Mouse (Mus musculus): Measurements from ENCODE around the gene Cyp17a1. TPM values are rescaled to one million over a fixed set of nuclear protein-coding genes. Genes with fewer than 3 reads are reported as not detected.

Gene Cyp17a1
- polyA plus RNA-seq, 1 experiment = not detected

DNA sequence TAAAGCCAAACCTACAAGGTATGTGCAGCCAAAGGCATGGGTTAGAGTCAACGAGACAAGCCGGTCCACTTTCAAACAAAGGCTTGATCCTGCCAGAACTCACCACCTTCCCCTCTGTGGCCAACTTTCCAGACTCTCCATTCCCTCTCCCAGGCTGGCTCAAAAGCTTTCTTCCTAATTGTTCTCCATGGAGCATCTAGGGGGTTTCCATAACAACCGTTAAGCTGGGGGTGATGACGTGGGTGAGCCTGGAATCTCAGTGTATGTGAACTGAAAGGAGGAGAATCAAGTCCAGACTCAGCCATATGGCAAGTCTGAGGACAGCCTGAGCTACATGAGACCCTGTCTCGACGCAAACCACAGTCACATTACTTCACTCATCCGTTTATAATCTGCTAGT lies 7.5 kb downstream of the Cyp17a1 start:
- no peak for TF ChIP-seq POLR2A (IDR thresholded peaks at IDR 0.05; ENCODE audit: borderline replicate concordance, control insufficient read depth, low read depth, low read length)
- TF ChIP-seq CTCF (IDR thresholded peaks at IDR 0.05; ENCODE audit: control insufficient read depth, insufficient read depth, low read length) = no peak
- Histone ChIP-seq H3K4me1 (ENCODE audit: control insufficient read depth, insufficient read depth, low read length) (no peaks in the 10 kb centered on the region), H3K4me3 (replicated peaks; ENCODE audit: control insufficient read depth, low read depth, low read length) (no peak overlapping the region), H3K27ac (ENCODE audit: control insufficient read depth, insufficient read depth, low read depth, low read length, poor library complexity) (no peak overlapping the region)
- WGBS = 64% methylated on average over 7 of the region's 7 CpGs

DNA sequence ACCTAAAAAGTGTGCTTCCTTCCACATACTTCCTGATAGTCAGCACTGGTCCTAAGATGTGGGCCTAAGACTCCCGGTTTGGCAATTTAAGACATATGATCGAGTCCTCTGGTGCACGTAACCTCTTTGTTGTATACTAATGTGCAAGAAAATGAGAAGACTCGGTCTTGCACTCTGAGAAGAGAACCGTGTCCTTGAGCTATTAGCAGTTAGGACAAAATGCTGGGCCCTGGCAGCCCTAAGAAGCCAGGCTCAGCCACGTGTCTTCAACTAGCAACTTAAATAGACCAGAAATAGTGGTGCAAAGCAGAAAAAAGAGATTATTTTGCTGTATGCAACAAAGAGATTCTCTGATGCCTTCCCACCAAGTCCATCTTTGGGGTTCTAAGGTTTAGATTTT lies 10.2 kb downstream of the Cyp17a1 start:
- TF ChIP-seq POLR2A (IDR thresholded peaks at IDR 0.05; ENCODE audit: borderline replicate concordance, control insufficient read depth, low read depth, low read length) (no peak), CTCF (IDR thresholded peaks at IDR 0.05; ENCODE audit: control insufficient read depth, insufficient read depth, low read length) (no peak)
- Histone ChIP-seq H3K27ac (ENCODE audit: control insufficient read depth, insufficient read depth, low read depth, low read length, poor library complexity) (no peak overlapping the region), H3K4me1 (ENCODE audit: control insufficient read depth, insufficient read depth, low read length) (no peaks in the 10 kb centered on the region), H3K4me3 (replicated peaks; ENCODE audit: control insufficient read depth, low read depth, low read length) (no peak overlapping the region)
- 70% methylated on average over 6 of the region's 6 CpGs for WGBS

DNA sequence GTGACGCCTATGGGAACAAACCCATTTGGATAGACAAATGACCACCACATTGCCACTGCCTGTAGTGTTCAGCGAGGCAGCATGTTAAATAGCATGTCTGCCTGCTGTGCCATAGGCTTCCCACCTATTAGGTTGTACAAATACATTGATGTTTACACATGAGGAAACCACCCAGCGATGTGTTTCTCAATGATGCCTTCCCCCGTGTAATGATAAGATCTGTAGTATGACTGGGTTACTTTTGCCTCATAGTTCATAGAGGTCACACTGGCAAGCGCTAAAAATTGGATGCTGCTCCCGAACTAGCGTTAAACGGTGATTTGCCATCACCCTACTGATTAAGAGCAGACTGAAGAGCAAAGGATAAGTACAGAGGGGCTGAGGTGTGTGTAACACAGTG lies 10.8 kb downstream of the Cyp17a1 start:
- TF ChIP-seq CTCF (IDR thresholded peaks at IDR 0.05; ENCODE audit: control insufficient read depth, insufficient read depth, low read length) (no peak), POLR2A (IDR thresholded peaks at IDR 0.05; ENCODE audit: borderline replicate concordance, control insufficient read depth, low read depth, low read length) (no peak)
- Histone ChIP-seq H3K4me3 (replicated peaks; ENCODE audit: control insufficient read depth, low read depth, low read length) (no peak overlapping the region), H3K27ac (ENCODE audit: control insufficient read depth, insufficient read depth, low read depth, low read length, poor library complexity) (no peak overlapping the region), H3K4me1 (ENCODE audit: control insufficient read depth, insufficient read depth, low read length) (no peaks in the 10 kb centered on the region)
- WGBS = 56% methylated on average over 8 of the region's 8 CpGs

DNA sequence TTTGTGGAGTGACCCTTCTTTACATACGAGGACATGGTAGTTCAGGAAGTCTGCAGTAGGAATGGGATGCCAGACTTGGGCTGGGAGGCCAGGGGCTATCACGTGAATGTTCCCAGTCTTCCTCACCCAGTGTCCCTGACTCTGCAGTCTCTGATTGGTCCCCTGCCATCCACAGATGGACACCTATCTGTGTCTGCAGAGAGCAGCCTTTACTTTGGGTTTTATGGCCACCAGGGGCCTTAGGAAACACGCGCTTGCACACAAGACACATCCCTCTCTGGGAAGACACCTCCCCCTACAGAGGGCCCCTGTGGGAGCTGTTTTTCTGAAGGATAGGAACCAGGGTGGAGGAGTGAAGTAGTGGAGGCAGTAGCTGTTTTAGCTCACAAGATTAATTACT lies 11.5 kb downstream of the Cyp17a1 start:
- 65% methylated on average over 4 of the region's 4 CpGs for WGBS
- no peak overlapping the region for H3K4me3 ChIP-seq (replicated peaks; ENCODE audit: control insufficient read depth, low read depth, low read length)
- no peaks in the 10 kb centered on the region for H3K4me1 ChIP-seq (ENCODE audit: control insufficient read depth, insufficient read depth, low read length)
- H3K27ac ChIP-seq (ENCODE audit: control insufficient read depth, insufficient read depth, low read depth, low read length, poor library complexity) = no peak overlapping the region
- TF ChIP-seq CTCF (IDR thresholded peaks at IDR 0.05; ENCODE audit: control insufficient read depth, insufficient read depth, low read length) = no peak
- TF ChIP-seq POLR2A (IDR thresholded peaks at IDR 0.05; ENCODE audit: borderline replicate concordance, control insufficient read depth, low read depth, low read length) = no peak

DNA sequence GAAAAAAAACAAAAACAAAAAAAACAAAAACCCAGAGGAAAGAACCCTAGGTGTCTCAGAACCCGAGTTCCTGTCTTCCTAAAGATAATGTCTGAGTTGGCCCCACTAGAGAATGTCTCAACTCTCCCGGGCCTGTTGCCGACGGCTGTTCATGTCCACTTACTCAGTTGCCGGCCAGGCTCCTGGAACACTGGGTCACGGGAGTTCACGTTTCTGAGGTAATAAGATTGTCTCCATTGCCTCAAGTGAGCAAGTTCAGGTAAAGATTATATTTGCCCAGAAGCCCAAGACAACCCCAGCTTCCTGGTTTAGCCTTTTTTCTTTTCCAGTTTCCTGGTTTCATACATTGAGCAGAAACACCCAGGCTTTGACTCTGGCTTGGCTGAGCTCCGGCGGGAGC lies 14.1 kb downstream of the Cyp17a1 start:
- TF ChIP-seq CTCF (IDR thresholded peaks at IDR 0.05; ENCODE audit: control insufficient read depth, insufficient read depth, low read length) (no peak), POLR2A (IDR thresholded peaks at IDR 0.05; ENCODE audit: borderline replicate concordance, control insufficient read depth, low read depth, low read length) (no peak)
- Histone ChIP-seq H3K27ac (ENCODE audit: control insufficient read depth, insufficient read depth, low read depth, low read length, poor library complexity) (no peak overlapping the region), H3K4me1 (ENCODE audit: control insufficient read depth, insufficient read depth, low read length) (peaks cover 2% of the 10 kb centered on the region; the same call in 1 of the 2 replicates), H3K4me3 (replicated peaks; ENCODE audit: control insufficient read depth, low read depth, low read length) (no peak overlapping the region)
- 81% methylated on average over 9 of the region's 9 CpGs for WGBS

DNA sequence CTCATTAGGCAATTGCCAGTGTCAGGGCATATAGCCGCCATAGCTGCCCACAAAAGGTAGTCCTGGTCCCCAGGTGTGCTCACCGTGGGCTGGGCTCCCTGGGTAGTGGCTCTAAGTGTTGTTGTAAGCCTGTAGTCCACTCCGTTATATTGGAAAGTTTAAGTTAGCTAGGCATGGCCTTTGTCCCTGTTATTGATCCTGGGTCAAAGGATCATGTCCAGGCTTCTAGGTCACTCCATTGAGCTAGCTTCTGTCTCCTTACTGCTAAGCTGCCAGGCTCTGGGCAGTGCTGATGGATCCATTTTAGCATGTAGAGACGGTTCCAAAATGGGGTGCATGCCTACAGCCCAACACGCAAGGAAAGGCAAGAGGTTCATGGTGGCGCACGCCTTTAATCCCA lies 14.6 kb downstream of the Cyp17a1 start:
- peaks cover 4% of the 10 kb centered on the region; the same call in 1 of the 2 replicates for H3K4me1 ChIP-seq (ENCODE audit: control insufficient read depth, insufficient read depth, low read length)
- H3K4me3 ChIP-seq (replicated peaks; ENCODE audit: control insufficient read depth, low read depth, low read length) = no peak overlapping the region
- WGBS = 86% methylated on average over 7 of the region's 7 CpGs
- TF ChIP-seq CTCF (IDR thresholded peaks at IDR 0.05; ENCODE audit: control insufficient read depth, insufficient read depth, low read length) = no peak
- no peak for TF ChIP-seq POLR2A (IDR thresholded peaks at IDR 0.05; ENCODE audit: borderline replicate concordance, control insufficient read depth, low read depth, low read length)
- no peak overlapping the region for H3K27ac ChIP-seq (ENCODE audit: control insufficient read depth, insufficient read depth, low read depth, low read length, poor library complexity)

DNA sequence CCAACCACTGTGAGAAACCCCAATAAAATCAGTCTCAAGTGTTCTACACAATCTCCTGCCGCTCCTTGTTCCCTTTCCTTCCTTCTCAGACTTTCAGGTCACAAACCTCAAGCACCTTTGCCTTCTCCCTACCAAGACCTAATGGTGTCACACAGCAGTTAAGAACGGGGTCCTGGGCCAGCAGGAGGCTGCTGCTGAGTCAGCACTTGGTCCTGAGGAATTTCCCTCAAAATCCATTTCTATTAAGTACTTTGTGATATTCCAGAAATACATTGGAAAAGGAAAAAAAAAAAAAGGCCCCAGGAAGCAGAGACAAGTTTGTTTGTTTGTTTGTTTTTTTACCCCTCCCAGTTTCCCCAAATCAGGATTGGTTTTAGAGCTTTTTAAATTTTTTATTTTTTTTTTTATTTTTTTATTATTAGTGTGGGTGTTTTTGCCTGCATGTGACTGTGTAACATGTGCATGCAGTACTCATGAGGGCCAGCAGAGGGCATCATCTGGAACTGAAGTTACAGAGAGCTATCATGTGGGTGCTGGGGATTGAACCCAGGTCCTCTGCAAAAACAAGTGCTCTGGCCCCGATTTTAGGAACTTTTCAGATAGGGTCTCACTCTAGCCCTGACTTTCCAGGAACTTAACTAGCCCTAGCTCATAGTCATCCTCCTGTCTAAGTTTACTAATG lies 15.5 kb downstream of the Cyp17a1 start:
- Histone ChIP-seq H3K4me1 (ENCODE audit: control insufficient read depth, insufficient read depth, low read length) (peaks cover 4% of the 10 kb centered on the region; the same call in 1 of the 2 replicates), H3K27ac (ENCODE audit: control insufficient read depth, insufficient read depth, low read depth, low read length, poor library complexity) (no peak overlapping the region), H3K4me3 (replicated peaks; ENCODE audit: control insufficient read depth, low read depth, low read length) (no peak overlapping the region)
- 86% methylated on average over 3 of the region's 3 CpGs for WGBS
- TF ChIP-seq CTCF (IDR thresholded peaks at IDR 0.05; ENCODE audit: control insufficient read depth, insufficient read depth, low read length) = peak; percentile 34; the same call in 1 of the 2 replicates
- no peak for TF ChIP-seq POLR2A (IDR thresholded peaks at IDR 0.05; ENCODE audit: borderline replicate concordance, control insufficient read depth, low read depth, low read length)

DNA sequence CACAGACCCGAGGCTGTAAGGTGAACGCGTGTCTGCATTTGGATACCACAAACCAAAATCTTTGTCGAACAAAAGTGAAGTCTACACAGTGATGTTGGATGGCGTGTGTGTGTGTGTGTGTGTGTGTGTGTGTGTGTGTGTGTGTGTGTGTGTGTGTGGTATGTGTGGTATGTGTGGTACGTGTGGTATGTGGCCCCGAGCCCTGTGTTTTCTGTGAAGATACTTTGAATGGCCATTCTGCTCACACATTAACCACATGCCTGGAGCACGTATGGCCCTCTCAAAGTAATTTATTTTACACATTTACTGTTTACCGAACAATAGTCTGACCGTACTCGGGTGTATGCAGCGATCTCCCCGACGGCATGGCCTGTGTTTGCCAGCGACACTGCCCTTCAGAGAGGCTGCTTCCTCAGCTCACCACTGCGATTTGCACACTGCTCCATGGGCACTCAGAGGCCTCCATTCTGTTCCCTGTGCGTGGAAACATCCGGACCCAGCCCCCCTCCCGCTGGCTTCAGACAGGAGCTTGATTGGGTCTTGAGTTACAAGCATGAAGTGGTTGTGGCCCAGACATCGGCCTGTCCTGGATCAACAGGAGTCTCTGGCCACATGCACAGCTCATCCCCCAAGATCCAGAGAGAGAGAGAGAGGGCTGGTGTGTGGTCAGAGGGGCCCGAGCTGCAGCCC lies 16.7 kb downstream of the Cyp17a1 start:
- 90% methylated on average over 21 of the region's 21 CpGs for whole genome bisulfite sequencing

More for the DNA sequence above, 16.7 kb downstream of the Cyp17a1 start:
- TF ChIP-seq POLR2A (IDR thresholded peaks at IDR 0.05; ENCODE audit: borderline replicate concordance, control insufficient read depth, low read depth, low read length) (no peak), CTCF (IDR thresholded peaks at IDR 0.05; ENCODE audit: control insufficient read depth, insufficient read depth, low read length) (no peak)
- Histone ChIP-seq H3K27ac (ENCODE audit: control insufficient read depth, insufficient read depth, low read depth, low read length, poor library complexity) (peak overlapping the region; percentile 67; the same call in 1 of the 2 replicates), H3K4me3 (replicated peaks; ENCODE audit: control insufficient read depth, low read depth, low read length) (no peak overlapping the region), H3K4me1 (ENCODE audit: control insufficient read depth, insufficient read depth, low read length) (peaks cover 4% of the 10 kb centered on the region; the same call in 1 of the 2 replicates)
